Mouse (Mus musculus): ENCODE results near the gene Eef2k. TPM values are rescaled to one million over a fixed set of nuclear protein-coding genes. Genes with fewer than 3 reads are reported as not detected.

Gene Eef2k
- polyA plus RNA-seq (2015; fragmentation: Nextera tagmentation; extraction: Ambion mirVana), result 67.5 and 82.6 TPM in 2 replicates

DNA sequence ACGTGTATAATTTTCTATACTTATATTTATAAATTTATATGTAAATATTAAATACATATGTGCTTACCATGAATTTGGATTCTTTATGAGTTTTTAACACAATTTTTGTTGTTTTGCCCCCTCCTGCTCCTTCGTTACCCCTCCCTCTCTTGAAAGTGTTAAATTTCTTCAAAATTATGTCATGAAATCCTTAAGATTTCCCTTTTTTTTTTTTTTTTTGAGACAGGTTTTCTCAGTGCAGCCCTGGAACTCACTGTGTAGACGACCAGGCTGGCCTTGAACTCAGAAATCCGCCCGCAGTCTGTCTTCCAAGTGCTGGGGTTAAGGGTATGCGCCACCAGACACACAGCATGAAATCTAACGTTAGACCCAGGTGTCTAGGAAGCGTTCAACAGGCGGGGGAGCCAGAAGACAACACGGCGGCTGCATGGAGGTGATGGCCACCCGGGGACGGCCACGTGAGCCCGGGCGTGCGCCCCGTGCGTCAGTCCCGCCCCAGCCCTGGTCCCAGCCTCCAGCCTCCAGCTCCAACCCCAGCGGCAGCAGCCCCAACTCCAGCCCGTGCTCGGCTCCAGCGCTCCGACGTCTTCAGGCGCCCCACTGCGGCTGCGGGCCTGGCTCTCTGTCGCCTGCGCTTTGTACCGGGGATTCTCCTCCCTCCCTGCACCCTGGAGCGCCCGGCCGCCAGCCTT, at the start of gene Eef2k:
Gene Eef2k, plus strand, starts transcription at position 487 of the 692 bp plus-strand sequence.

DNA sequence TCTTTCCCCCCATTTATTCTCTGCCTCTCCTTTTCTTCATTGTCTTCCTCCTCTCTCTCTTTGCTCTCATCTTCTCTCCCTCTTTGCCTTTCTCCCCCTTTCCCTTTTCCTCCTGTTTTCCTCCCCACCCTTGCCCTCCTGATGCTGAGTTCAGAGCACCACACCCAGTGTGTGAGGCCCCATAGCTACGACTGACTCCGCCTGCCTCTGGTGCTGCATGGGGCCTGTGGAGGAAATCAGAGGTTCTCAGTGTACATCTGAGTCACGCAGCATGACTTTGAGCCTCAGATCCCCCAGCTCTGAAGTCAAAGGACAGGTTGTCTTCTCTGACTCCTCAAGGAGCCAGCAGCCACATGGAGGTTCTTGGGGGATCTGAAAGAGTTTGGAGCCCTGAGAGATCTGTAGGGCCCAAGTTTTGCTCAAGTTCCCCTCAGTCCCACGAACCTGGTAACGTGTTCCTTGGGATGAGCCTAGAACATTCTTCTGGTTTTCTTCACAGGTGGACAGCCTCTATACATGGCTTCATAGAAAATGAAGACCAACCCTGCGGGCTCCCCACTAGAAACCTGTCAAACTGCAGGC, 30.7 kb upstream of the Eef2k start, which contains the start of gene Gm5737:
Gene Gm5737, plus strand, starts transcription at position 532 of the 582 bp plus-strand sequence.

GRCm38 (mm10) chr7:120917592-120918461, 75.2 kb downstream of the Eef2k start, which contains the start of gene Polr3e:
Gene Polr3e, plus strand, starts transcription at chr7:120917744.

Other genes starting within 250 kb of the Eef2k start
- 146 and 168 TPM in 2 replicates for gene Uqcrc2, start 207.7 kb upstream of the Eef2k start, polyA plus RNA-seq (2015; fragmentation: Nextera tagmentation; extraction: Ambion mirVana)
- 0.12 and 0.23 TPM in 2 replicates for gene Pdzd9, start 172.5 kb upstream of the Eef2k start, polyA plus RNA-seq (2015; fragmentation: Nextera tagmentation; extraction: Ambion mirVana)
- 10.4 and 11.0 TPM in 2 replicates for gene Mosmo, start 165.2 kb upstream of the Eef2k start, polyA plus RNA-seq (2015; fragmentation: Nextera tagmentation; extraction: Ambion mirVana)
- gene Vwa3a, start 103.5 kb upstream of the Eef2k start, polyA plus RNA-seq (2015; fragmentation: Nextera tagmentation; extraction: Ambion mirVana), result 0.19 and 0.28 TPM in 2 replicates
- gene Gm5737, start 30.5 kb upstream of the Eef2k start, polyA plus RNA-seq (2015; fragmentation: Nextera tagmentation; extraction: Ambion mirVana), result not detected in 2 replicates
- gene Polr3e, start 74.9 kb downstream of the Eef2k start, polyA plus RNA-seq (2015; fragmentation: Nextera tagmentation; extraction: Ambion mirVana), result 17.8 and 19.1 TPM in 2 replicates
- gene Cdr2, start 139.5 kb downstream of the Eef2k start, polyA plus RNA-seq (2015; fragmentation: Nextera tagmentation; extraction: Ambion mirVana), result 16.9 and 21.1 TPM in 2 replicates
- 0.59 and 0.92 TPM in 2 replicates for gene Mfsd13b, start 139.7 kb downstream of the Eef2k start, polyA plus RNA-seq (2015; fragmentation: Nextera tagmentation; extraction: Ambion mirVana)
- gene Mettl9, start 191.6 kb downstream of the Eef2k start, polyA plus RNA-seq (2015; fragmentation: Nextera tagmentation; extraction: Ambion mirVana), result 80.5 and 90.2 TPM in 2 replicates
- gene Igsf6, start 231.7 kb downstream of the Eef2k start, polyA plus RNA-seq (2015; fragmentation: Nextera tagmentation; extraction: Ambion mirVana), result 2.9 and 7.4 TPM in 2 replicates
- gene Otoa, start 238.8 kb downstream of the Eef2k start, polyA plus RNA-seq (2015; fragmentation: Nextera tagmentation; extraction: Ambion mirVana), result 0.28 and 0.60 TPM in 2 replicates